Mouse (Mus musculus) WW6 (cell line): ENCODE results near the gene Tfeb.

ENCODE experiments used
- DNase-seq: peaks from one replicate; pipeline ENCODE4 v3.0.0-alpha.2; 2013; ENCODE audit warnings: low read depth, low spot score

Gene Tfeb

GRCm38 (mm10) chr17:47753130-47753775 lies 16.4 kb downstream of the Tfeb start:
- no peak for DNase-seq

- no peak for DNase-seq
Observed at GRCm38 (mm10) chr17:47754246-47754645, 17.4 kb downstream of the Tfeb start.

DNA sequence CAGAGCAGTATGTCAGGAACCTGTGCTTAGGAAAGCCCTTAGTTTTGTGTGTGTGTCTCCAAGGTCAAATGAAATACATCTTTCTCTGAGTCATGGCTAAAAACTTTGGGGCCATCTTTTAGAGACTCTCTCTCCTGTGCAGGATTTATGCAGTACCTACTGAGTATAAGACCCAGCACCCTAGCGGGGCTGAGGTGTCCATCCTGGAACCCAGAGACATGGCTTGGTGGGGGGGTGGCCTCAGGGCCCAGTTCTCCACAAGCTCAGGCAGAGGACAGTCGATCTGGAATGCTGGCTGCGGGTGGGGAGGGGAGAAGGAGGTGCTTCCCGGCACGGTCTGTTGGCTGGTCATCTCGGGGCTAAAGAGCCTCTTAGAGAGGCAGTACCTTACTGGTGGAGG lies 19.5 kb downstream of the Tfeb start:
- DNase-seq: no peak

- DNase-seq: no peak
Observed at GRCm38 (mm10) chr17:47757056-47757610, 20.3 kb downstream of the Tfeb start.

DNA sequence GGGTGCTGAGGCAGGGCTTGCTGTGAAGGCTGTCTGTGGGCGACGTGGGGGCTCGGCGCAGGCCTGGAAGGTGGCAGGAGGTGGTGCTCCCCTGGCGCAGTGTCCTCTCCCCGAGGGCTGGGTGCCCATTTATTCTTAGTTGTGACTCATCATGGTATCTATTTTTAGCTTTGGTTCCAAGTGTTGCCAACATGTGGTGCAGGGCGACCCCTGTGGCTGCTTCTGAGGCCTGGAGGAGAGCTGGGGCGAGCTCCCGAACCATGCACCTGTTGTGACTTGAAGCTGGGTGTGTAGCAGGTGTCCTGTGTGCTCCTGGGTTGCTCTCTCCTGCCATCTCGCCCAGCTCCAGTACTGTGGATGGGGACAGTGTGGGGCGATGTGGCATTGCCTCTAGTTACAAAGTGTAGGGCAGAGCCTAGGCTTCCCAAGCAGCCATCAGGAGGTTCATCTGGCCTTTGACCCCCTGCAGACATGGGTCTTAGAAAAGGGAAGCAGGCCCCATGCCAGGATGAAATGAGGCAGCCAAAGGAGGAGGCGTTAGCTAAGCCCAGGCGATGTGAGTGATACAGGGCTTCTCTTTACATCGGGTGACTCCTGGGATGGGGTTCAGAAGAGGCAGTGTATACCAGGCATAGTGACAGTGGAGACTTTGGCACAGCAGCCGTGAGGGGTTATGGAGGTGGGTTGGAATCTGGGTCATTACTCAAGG lies 23.0 kb downstream of the Tfeb start:
- no peak for DNase-seq

DNA sequence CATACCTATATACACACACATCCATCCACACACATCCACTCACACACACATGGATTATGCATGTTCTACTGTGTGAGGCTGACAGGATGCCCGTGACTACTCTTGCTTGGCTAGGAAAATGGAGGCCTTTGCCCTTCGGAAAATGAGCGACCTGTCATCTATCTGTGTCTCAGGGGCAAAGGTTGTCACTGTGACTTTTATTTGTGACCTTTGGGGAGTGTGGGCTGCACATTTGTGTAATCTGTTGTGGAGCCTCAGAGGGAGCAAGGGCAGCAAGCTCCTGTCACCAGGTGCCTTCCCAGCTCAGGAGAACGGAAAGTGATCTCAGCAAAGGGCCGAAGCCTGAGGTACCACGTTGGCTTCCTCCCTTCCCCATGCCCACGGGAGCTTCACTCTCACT lies 25.2 kb downstream of the Tfeb start:
- no peak for DNase-seq

- no peak for DNase-seq
Observed at GRCm38 (mm10) chr17:47762518-47763340, 25.9 kb downstream of the Tfeb start.

DNA sequence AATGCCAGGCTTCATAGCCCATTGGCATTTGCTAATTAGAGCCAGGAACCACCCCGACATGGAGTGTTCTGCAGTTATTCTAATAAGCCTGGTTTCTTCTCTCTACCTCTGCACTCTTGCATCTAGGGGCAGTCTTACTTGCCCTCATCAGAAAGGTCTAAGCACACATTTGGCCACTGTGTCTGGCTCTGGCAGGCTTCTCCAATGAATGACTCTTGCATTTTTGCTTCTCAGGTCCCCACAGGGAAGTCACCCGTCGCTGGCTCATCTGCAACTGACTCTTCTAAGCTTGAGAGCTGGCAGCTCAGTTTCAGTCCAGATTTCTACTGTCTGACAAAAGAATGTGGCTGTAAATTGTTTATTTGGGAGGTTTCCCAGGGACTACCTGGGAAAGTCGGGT lies 29.2 kb downstream of the Tfeb start:
- DNase-seq: no peak

- no peak for DNase-seq
Observed at GRCm38 (mm10) chr17:47766407-47767043, 29.7 kb downstream of the Tfeb start.

DNA sequence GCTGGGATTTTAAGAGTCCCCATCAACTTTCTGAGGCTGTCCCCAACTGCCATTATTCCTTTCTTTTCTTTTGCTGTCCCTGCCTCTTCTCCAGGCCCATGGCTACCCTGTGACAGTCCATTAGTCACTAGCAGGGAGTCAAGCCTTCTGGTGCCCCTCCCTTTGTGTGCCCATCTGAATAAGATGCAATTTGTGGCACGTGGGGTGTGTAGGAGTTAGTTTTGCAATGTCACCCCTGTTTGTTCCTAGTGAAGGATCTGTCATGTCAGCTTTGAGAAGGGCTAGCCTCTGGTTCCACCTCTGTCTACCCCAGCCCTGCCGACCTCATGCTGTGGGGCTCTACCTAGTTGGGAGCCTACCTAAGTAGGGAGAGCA lies 30.2 kb downstream of the Tfeb start:
- DNase-seq: no peak

DNA sequence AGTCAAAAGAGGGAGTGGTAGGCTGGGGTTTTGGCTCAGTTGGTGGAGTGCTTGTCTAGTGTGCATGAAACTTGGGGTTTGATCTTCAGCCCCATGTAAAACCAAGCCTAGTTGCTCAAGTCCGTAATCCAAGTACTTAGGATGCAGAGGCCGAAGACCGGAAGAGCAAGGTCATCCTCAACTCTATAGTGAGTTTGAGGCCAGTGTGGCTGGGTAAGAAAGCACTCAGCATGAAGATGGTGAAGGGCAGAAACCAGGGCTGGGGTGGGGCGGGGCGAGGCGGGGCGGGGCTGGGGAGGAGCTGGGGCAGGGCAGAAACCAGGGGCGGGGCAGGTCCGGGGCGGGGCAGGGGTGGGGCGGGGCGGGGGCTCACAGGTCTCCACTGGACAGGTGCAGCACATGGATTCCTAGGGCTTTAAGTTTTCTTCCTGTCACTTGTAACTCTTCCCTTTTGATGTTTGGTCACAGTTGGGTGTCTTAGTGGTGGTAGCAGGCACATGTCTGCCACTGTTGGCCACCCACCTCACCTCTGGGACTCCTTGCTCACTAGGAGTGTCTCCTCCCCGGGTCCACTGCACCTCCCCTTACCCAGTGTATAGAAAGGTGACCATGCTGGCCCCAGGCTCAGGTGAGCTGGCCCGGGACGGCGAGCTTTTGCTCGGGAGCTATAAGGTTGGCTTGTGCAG lies 30.8 kb downstream of the Tfeb start:
- DNase-seq: no peak

- DNase-seq: no peak
Observed at GRCm38 (mm10) chr17:47768707-47769276, 32.0 kb downstream of the Tfeb start.

DNA sequence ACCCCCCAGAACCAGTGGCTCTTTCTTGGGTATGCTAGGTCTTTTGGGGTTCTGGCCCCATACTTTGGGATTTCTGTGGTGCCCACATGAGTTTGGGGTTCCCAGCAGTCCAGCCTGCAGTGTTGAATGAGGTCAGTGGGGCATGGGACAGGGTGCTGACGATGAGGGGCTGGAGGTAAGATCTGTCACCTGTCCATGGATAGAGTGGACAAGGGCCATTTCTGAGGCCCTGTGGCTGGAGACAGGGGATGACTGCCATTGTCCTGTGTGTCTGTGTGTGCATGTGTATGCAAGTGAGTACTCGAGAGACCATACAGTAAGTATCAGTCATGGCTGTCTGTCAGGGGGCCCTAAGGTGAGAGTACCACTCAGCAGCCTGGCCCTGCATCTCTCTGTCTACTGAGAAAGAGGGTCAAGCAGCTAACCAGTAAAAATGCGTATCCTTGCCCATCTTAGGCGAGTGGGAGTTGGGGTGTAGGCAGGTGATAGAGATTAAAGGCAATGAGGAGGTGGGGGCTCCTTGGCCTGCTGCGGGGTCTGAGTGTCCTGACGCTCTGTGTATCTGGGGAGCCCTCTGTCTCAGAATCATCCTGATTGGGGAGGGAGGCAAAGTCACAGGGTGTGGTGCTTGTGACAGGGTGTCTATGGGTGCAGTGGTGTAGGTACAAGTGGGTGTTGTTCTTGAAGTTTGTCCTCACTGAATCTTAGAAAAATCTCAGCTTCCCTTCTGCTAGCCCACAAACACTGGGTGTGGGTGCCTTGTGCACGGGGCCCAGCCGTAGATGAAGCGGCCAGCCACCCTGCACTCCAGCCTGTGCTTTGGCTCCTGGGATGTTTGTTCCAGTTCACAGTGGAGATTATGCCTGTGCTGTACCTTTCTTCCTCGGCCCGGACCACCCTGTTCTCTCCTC lies 32.8 kb downstream of the Tfeb start:
- DNase-seq: no peak

GRCm38 (mm10) chr17:47773604-47774003 lies 36.8 kb downstream of the Tfeb start:
- DNase-seq: no peak

DNA sequence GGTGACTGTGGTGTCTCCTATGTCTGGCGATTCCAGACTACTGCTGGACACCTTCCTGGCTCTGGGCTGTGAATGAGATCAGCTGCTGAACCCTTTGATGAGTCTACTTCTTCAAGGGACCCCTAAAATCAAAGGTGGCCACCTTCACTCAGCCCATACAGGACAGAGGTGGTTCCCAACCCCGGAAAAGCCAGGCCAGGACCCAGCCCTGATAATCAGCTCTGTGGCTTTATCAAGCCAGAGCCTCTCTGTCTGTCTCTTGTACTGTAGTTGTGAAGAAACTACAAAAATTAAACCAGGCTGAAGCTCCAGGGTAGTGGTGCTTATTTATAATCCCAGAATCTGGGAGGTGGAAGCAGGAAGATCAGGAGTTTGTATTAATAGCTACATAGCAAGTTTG lies 40.3 kb downstream of the Tfeb start:
- no peak for DNase-seq

DNA sequence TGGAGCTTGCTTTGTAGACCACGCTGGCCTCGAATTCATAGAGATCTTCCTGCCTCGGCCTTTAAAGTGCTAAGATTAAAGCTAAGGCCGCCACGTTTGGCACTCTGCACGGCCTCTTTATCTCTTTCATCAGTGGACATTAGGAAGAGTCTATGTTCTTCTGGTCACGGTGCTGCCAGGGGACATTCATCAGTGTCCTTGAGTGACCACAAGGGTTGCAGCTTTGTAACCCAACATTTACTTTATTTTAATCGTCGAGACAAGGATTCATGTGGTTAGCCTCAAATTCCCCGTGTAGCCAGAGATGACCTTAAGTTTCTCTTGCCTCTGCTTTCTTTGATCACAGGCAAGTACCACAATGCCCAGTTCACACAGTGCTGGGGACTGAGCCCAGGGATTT lies 43.6 kb downstream of the Tfeb start:
- DNase-seq: no peak

DNA sequence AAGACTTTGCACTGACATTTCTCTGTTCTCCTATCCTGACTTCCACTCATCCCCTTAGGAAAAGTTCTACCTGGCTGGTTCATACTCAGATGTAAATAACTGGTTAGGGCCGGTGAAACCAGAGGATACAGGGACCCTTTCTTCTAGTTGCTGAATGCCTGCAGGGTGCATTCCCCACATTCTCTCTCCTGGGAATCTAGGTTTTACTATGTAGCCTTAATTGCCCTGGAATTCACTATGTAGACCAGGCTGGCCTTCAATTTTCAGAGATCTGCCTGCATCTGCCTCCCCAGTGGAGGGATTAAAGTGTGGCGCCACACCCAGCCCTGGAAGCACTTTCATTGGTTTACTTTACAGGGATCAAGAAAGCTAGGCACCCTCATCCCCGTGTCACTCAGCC lies 45.7 kb downstream of the Tfeb start:
- no peak for DNase-seq

GRCm38 (mm10) chr17:47783445-47784223 lies 46.8 kb downstream of the Tfeb start:
- no peak for DNase-seq

GRCm38 (mm10) chr17:47784411-47784810 lies 47.6 kb downstream of the Tfeb start:
- DNase-seq: no peak
